Mouse (Mus musculus): ENCODE results near the gene Gm10491.

DNA sequence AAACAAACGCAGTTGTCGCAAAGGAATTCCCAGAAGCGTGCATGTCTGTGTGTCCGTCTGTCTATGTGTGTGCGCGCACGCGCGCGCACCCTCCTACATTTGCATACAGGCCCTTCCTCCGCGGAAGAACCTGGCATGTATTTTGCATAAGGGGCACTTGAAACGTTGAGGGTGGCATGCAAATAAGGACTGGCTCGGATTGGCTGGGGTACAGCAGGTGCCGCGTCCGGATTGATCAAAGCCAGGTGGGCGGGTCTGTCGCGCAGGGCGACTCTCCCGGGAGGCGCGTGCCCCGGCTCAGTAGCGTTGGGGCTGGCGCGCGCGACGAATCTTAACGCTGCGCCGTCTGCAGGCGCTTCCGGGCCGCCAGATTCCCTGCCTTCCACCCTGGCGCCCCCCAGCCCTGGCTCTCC, 29.6 kb downstream of the Gm10491 start, which contains the start of gene Pim2:
- no peak for TF ChIP-seq POLR2A (IDR thresholded peaks at IDR 0.05; ENCODE audit: insufficient read length, low read depth)
- TF ChIP-seq POLR2AphosphoS2 (IDR thresholded peaks at IDR 0.05; ENCODE audit: insufficient read length, low read depth) = peak; percentile 45
- no peak for TF ChIP-seq CEBPB (IDR thresholded peaks at IDR 0.05; ENCODE audit: insufficient read depth, poor library complexity, severe bottlenecking)
- no peak for TF ChIP-seq E2F4 (IDR thresholded peaks at IDR 0.05; ENCODE audit: insufficient read depth)
- TF ChIP-seq TCF12 (IDR thresholded peaks at IDR 0.05; ENCODE audit: insufficient read depth, poor library complexity, severe bottlenecking) = no peak
- no peak for TF ChIP-seq MYOG (IDR thresholded peaks at IDR 0.05; ENCODE audit: control insufficient read depth in 1 of 3, insufficient read depth in 1 of 3, insufficient read length in 2 of 3, low read depth in 2 of 3)
- no peak for TF ChIP-seq MAX (IDR thresholded peaks at IDR 0.05; ENCODE audit: low read depth)
- no peak for TF ChIP-seq USF1 (IDR thresholded peaks at IDR 0.05; ENCODE audit: low read depth)
- no peak for TF ChIP-seq REST (IDR thresholded peaks at IDR 0.05; ENCODE audit: insufficient read depth, insufficient read length)
- no peak for TF ChIP-seq SRF (IDR thresholded peaks at IDR 0.05; ENCODE audit: control insufficient read depth, insufficient read length, low read depth)
